Mouse (Mus musculus) small intestine, adult 10 weeks (tissue): ENCODE measurements around the gene Olfr620. TPM values are rescaled to one million over a fixed set of nuclear protein-coding genes. Genes with fewer than 3 reads are reported as not detected.

Experiments used
- polyA plus RNA-seq: library from polyadenylated mRNA; stranded (reverse); fragments of 350-450 nt; fragmentation: Illumina TruSeq; extraction: RNeasy Lipid Tissue Mini Kit (QIAGEN cat#74804); gene quantifications from one replicate; pipeline ENCODE4 v1.2.3, GENCODE M21; 2014; ENCODE audit warnings: low replicate concordance

Olfr620 gene
- not detected for polyA plus RNA-seq

GRCm38 (mm10) chr7:103612434-103612833, at the start of gene Olfr620:
Gene Olfr620 (minus strand): TSS chr7:103612534.

DNA sequence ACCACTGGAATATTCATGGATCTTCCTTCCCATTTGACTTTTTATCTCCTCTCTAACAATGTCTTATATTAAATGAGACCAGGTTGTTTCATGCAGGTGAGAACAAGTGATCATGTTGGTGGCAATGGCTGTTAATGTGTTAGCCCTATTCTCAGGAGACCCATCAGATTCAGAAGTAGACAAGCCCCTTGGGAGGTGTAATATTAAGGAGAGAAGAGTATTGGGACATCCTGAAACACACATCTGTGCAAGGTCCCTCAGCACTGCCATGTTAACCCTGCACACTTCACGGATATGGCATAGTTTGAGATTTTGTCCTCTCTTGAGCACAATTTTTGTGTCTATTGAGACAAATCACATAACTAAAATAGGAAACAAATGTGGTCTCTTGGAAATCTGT, 30.3 kb upstream of the Olfr620 start, which contains the start of gene Olfr622:
TSS of gene Olfr622 (minus strand) at position 101 of the 400 bp plus-strand sequence.

DNA sequence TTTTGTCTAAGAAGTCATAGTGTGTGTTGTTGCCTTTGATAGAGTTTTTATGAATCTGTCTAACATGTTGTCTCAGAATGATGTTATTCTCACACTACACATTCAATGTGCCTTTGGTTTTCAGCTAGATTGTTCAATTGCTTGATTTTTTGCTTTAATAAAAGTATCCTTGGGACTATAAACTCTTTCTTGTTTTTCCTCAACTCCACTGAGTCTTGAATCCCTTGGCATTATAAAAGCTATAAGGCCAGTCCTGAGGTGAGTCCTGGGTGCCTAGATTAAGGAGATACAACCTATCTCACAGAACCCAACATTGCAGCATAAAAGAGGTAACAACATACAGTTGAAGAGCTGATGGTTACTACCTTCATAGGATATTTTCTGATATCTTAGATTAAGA, 12.1 kb downstream of the Olfr620 start, which contains the start of gene Olfr619:
TSS of gene Olfr619 (plus strand) at position 301 of the 400 bp plus-strand sequence.

GRCm38 (mm10) chr7:103589803-103590202, 22.5 kb downstream of the Olfr620 start, which contains the start of gene Olfr618:
Gene Olfr618 (plus strand): TSS chr7:103590103.

DNA sequence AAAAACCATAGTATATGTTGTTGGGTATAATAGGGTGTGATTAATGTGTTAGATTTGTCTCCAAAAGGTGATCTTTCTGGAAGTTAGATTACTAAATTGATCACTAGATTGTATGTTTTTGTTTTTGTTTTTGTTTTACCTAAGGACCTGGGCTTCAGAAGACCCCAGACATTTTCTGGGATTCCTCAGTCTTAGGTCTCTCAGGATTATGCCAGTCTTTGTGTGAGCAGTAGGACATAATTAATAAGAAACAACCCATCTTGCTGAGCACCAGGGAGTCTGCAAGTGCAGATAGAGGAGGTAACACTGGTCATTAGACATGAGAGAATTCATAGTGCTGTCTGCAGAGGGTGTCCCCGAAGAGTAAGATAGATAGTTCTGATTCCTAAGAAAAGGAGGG, 39.6 kb downstream of the Olfr620 start, which contains the start of gene Olfr617:
TSS of gene Olfr617 (plus strand) at position 301 of the 400 bp plus-strand sequence.

DNA sequence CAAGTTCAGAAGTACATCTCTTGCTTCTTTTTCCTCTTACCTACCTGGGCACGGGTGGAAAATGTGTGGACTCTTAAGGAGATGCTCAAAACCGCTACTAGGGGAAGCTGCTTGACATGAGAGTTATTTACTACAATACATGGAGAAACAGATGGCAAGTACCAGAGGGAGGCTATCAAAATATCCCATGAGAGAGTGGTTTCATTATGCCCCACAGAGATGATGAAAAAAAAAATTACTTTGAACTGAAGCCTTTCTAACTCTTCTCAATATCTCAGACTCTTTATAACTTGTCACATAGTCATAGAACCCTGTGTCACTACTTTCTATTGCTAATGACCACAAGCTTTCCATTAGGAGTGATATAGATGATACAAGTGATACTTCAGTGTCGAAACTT, 43.3 kb downstream of the Olfr620 start, which contains the start of gene Olfr616:
TSS of gene Olfr616 (minus strand) at position 101 of the 400 bp plus-strand sequence.

GRCm38 (mm10) chr7:103555779-103556178, 56.6 kb downstream of the Olfr620 start, which contains the start of gene Olfr615:
Gene Olfr615 (plus strand): TSS chr7:103556079.

Other genes starting within 250 kb of the Olfr620 start
- not detected for gene Olfr601, start 249.9 kb downstream of the Olfr620 start, polyA plus RNA-seq
- gene Olfr603, start 226.4 kb downstream of the Olfr620 start, polyA plus RNA-seq, result not detected
- not detected for gene Usp17lc, start 197.5 kb downstream of the Olfr620 start, polyA plus RNA-seq
- gene Olfr605, start 167.1 kb downstream of the Olfr620 start, polyA plus RNA-seq, result not detected
- gene Olfr606, start 163.5 kb downstream of the Olfr620 start, polyA plus RNA-seq, result not detected
- not detected for gene Olfr607, start 148.4 kb downstream of the Olfr620 start, polyA plus RNA-seq
- not detected for gene Olfr608, start 142.7 kb downstream of the Olfr620 start, polyA plus RNA-seq
- gene Olfr609, start 114.5 kb downstream of the Olfr620 start, polyA plus RNA-seq, result not detected
- gene Olfr610, start 100.4 kb downstream of the Olfr620 start, polyA plus RNA-seq, result not detected
- not detected for gene Olfr611, start 91.7 kb downstream of the Olfr620 start, polyA plus RNA-seq
- gene Olfr612, start 69.8 kb downstream of the Olfr620 start, polyA plus RNA-seq, result not detected
- gene Olfr613, start 64.5 kb downstream of the Olfr620 start, polyA plus RNA-seq, result not detected
- gene Olfr615, start 56.5 kb downstream of the Olfr620 start, polyA plus RNA-seq, result not detected
- gene Olfr616, start 43.4 kb downstream of the Olfr620 start, polyA plus RNA-seq, result not detected
- gene Olfr617, start 39.5 kb downstream of the Olfr620 start, polyA plus RNA-seq, result not detected
- not detected for gene Olfr618, start 22.4 kb downstream of the Olfr620 start, polyA plus RNA-seq
- not detected for gene Olfr619, start 12.0 kb downstream of the Olfr620 start, polyA plus RNA-seq
- gene Olfr622, start 30.2 kb upstream of the Olfr620 start, polyA plus RNA-seq, result not detected
- not detected for gene Olfr623, start 51.2 kb upstream of the Olfr620 start, polyA plus RNA-seq
- 0.78 TPM for gene Olfr624, start 58.7 kb upstream of the Olfr620 start, polyA plus RNA-seq
- not detected for gene Olfr625-ps1, start 70.2 kb upstream of the Olfr620 start, polyA plus RNA-seq
- not detected for gene Olfr243, start 102.1 kb upstream of the Olfr620 start, polyA plus RNA-seq
- gene Olfr628, start 117.8 kb upstream of the Olfr620 start, polyA plus RNA-seq, result not detected
- gene Olfr629, start 132.4 kb upstream of the Olfr620 start, polyA plus RNA-seq, result not detected
- gene Olfr630, start 144.8 kb upstream of the Olfr620 start, polyA plus RNA-seq, result not detected
- not detected for gene Olfr69, start 159.1 kb upstream of the Olfr620 start, polyA plus RNA-seq
- not detected for gene Olfr68, start 167.2 kb upstream of the Olfr620 start, polyA plus RNA-seq
- gene Olfr67, start 179.3 kb upstream of the Olfr620 start, polyA plus RNA-seq, result not detected
- 1.4 TPM for gene Hbb-bt, start 201.5 kb upstream of the Olfr620 start, polyA plus RNA-seq
- gene Hbb-bs, start 215.6 kb upstream of the Olfr620 start, polyA plus RNA-seq, result 17.2 TPM
- not detected for gene Hbb-bh2, start 228.0 kb upstream of the Olfr620 start, polyA plus RNA-seq
- not detected for gene Hbb-bh1, start 230.6 kb upstream of the Olfr620 start, polyA plus RNA-seq
- not detected for gene Hbb-y, start 240.7 kb upstream of the Olfr620 start, polyA plus RNA-seq